Mouse (Mus musculus): Measurements from ENCODE around the gene Xrcc3.
A peak's percentile ranks its signal among the peaks of the same experiment; 100 is the strongest.

Gene Xrcc3

GRCm38 (mm10) chr12:111816528-111816927 is 2.9 kb upstream of the Xrcc3 start:
- DNase-seq (ENCODE audit: low spot score in 2 of 2): no peak

- no peak for DNase-seq (ENCODE audit: low spot score in 2 of 2)
Measured at GRCm38 (mm10) chr12:111814769-111815762, 1.4 kb upstream of the Xrcc3 start.

- no peak for DNase-seq (ENCODE audit: low spot score in 2 of 2)
Measured at GRCm38 (mm10) chr12:111813111-111813765, 435 bp downstream of the Xrcc3 start.

- no peak for DNase-seq (ENCODE audit: low spot score in 2 of 2)
Measured at GRCm38 (mm10) chr12:111812611-111813010, 1.1 kb downstream of the Xrcc3 start.

- no peak for DNase-seq (ENCODE audit: low spot score in 2 of 2)
Measured at GRCm38 (mm10) chr12:111812075-111812474, 1.6 kb downstream of the Xrcc3 start.

GRCm38 (mm10) chr12:111809762-111810161 is 3.9 kb downstream of the Xrcc3 start:
- DNase-seq (ENCODE audit: low spot score in 2 of 2): peak; percentile 63 to 82

- no peak for DNase-seq (ENCODE audit: low spot score in 2 of 2)
Measured at GRCm38 (mm10) chr12:111808775-111809174, 4.9 kb downstream of the Xrcc3 start.

GRCm38 (mm10) chr12:111803538-111803937 is 10.1 kb downstream of the Xrcc3 start:
- no peak for DNase-seq (ENCODE audit: low spot score in 2 of 2)

- DNase-seq (ENCODE audit: low spot score in 2 of 2): no peak
Measured at GRCm38 (mm10) chr12:111800459-111801183, 13.1 kb downstream of the Xrcc3 start.

- DNase-seq (ENCODE audit: low spot score in 2 of 2): no peak
Measured at GRCm38 (mm10) chr12:111798493-111798892, 15.2 kb downstream of the Xrcc3 start.

- no peak for DNase-seq (ENCODE audit: low spot score in 2 of 2)
Measured at GRCm38 (mm10) chr12:111797251-111797650, 16.4 kb downstream of the Xrcc3 start.

- no peak for DNase-seq (ENCODE audit: low spot score in 2 of 2)
Measured at GRCm38 (mm10) chr12:111795180-111795895, 18.3 kb downstream of the Xrcc3 start.

GRCm38 (mm10) chr12:111794526-111795179 is 19.0 kb downstream of the Xrcc3 start:
- no peak for DNase-seq (ENCODE audit: low spot score in 2 of 2)

GRCm38 (mm10) chr12:111794102-111794501 is 19.6 kb downstream of the Xrcc3 start:
- DNase-seq (ENCODE audit: low spot score in 2 of 2): no peak

- DNase-seq (ENCODE audit: low spot score in 2 of 2): no peak
Measured at GRCm38 (mm10) chr12:111791474-111792104, 22.1 kb downstream of the Xrcc3 start.

- DNase-seq (ENCODE audit: low spot score in 2 of 2): no peak
Measured at GRCm38 (mm10) chr12:111790631-111791030, 23.0 kb downstream of the Xrcc3 start.

- no peak for DNase-seq (ENCODE audit: low spot score in 2 of 2)
Measured at GRCm38 (mm10) chr12:111790090-111790489, 23.6 kb downstream of the Xrcc3 start.

- no peak for DNase-seq (ENCODE audit: low spot score in 2 of 2)
Measured at GRCm38 (mm10) chr12:111787015-111787414, 26.7 kb downstream of the Xrcc3 start.

GRCm38 (mm10) chr12:111785174-111785573 is 28.5 kb downstream of the Xrcc3 start:
- no peak for DNase-seq (ENCODE audit: low spot score in 2 of 2)

- no peak for DNase-seq (ENCODE audit: low spot score in 2 of 2)
Measured at GRCm38 (mm10) chr12:111779544-111779943, 34.1 kb downstream of the Xrcc3 start.
